Mouse (Mus musculus): Measurements from ENCODE around the gene Pde4d. TPM values are rescaled to one million over a fixed set of nuclear protein-coding genes. Genes with fewer than 3 reads are reported as not detected.

Pde4d gene
- polyA plus RNA-seq, 1 experiment from 2014 or later, result 20.5 TPM

GRCm38 (mm10) chr13:109915501-109915900 lies 1465.8 kb downstream of the Pde4d start:
- no peak overlapping the region for H3K4me2 ChIP-seq (ENCODE audit: low read length)
- no peak for ATAC-seq
- no peaks in the 10 kb centered on the region for H3K27me3 ChIP-seq (replicated peaks; ENCODE audit: control insufficient read depth, insufficient read depth, low read length)
- no peak overlapping the region for H3K9ac ChIP-seq (replicated peaks; ENCODE audit: low read depth, low read length)
- no peak overlapping the region for H3K4me3 ChIP-seq (replicated peaks; ENCODE audit: low read length)
- peaks cover 9% of the 10 kb centered on the region for H3K4me1 ChIP-seq (replicated peaks; ENCODE audit: control insufficient read depth, insufficient read depth, low read length)
- no peaks in the 10 kb centered on the region for H3K36me3 ChIP-seq (ENCODE audit: control insufficient read depth, insufficient read depth)
- 85% methylated on average over 7 of the region's 7 CpGs for WGBS
- no peaks in the 10 kb centered on the region for H3K9me3 ChIP-seq (ENCODE audit: control insufficient read depth, low read length)
- no peak overlapping the region for H3K27ac ChIP-seq (ENCODE audit: low read length)

- H3K9me3 ChIP-seq (ENCODE audit: control insufficient read depth, low read length), result no peaks in the 10 kb centered on the region
- H3K4me2 ChIP-seq (ENCODE audit: low read length), result no peak overlapping the region
- no peak overlapping the region for H3K27ac ChIP-seq (ENCODE audit: low read length)
- 87% methylated on average over 5 of the region's 5 CpGs for WGBS
- H3K9ac ChIP-seq (replicated peaks; ENCODE audit: low read depth, low read length), result no peak overlapping the region
- H3K27me3 ChIP-seq (replicated peaks; ENCODE audit: control insufficient read depth, insufficient read depth, low read length), result no peaks in the 10 kb centered on the region
- ATAC-seq, result no peak
- H3K4me3 ChIP-seq (replicated peaks; ENCODE audit: low read length), result no peak overlapping the region
- H3K36me3 ChIP-seq (ENCODE audit: control insufficient read depth, insufficient read depth), result no peaks in the 10 kb centered on the region
- H3K4me1 ChIP-seq (replicated peaks; ENCODE audit: control insufficient read depth, insufficient read depth, low read length), result peaks cover 9% of the 10 kb centered on the region
These were observed 1466.2 kb downstream of the Pde4d start for GRCm38 (mm10) chr13:109915964-109916363.

GRCm38 (mm10) chr13:109917551-109917950 lies 1467.8 kb downstream of the Pde4d start:
- WGBS, result 92% methylated on average over 10 of the region's 10 CpGs
- Histone ChIP-seq H3K4me2 (ENCODE audit: low read length) (no peak overlapping the region), H3K27me3 (replicated peaks; ENCODE audit: control insufficient read depth, insufficient read depth, low read length) (no peaks in the 10 kb centered on the region), H3K4me1 (replicated peaks; ENCODE audit: control insufficient read depth, insufficient read depth, low read length) (peaks cover 5% of the 10 kb centered on the region), H3K9ac (replicated peaks; ENCODE audit: low read depth, low read length) (no peak overlapping the region), H3K36me3 (ENCODE audit: control insufficient read depth, insufficient read depth) (no peaks in the 10 kb centered on the region), H3K9me3 (ENCODE audit: control insufficient read depth, low read length) (no peaks in the 10 kb centered on the region), H3K27ac (ENCODE audit: low read length) (no peak overlapping the region), H3K4me3 (replicated peaks; ENCODE audit: low read length) (no peak overlapping the region)
- ATAC-seq, result no peak

GRCm38 (mm10) chr13:109918631-109919030 lies 1468.9 kb downstream of the Pde4d start:
- Histone ChIP-seq H3K9ac (replicated peaks; ENCODE audit: low read depth, low read length) (no peak overlapping the region), H3K4me2 (ENCODE audit: low read length) (no peak overlapping the region), H3K4me1 (replicated peaks; ENCODE audit: control insufficient read depth, insufficient read depth, low read length) (0 out of 2 replicates have a peak, but pooled peaks cover 2% of the 10 kb centered on the region), H3K9me3 (ENCODE audit: control insufficient read depth, low read length) (no peaks in the 10 kb centered on the region), H3K27me3 (replicated peaks; ENCODE audit: control insufficient read depth, insufficient read depth, low read length) (no peaks in the 10 kb centered on the region), H3K36me3 (ENCODE audit: control insufficient read depth, insufficient read depth) (no peaks in the 10 kb centered on the region), H3K4me3 (replicated peaks; ENCODE audit: low read length) (no peak overlapping the region), H3K27ac (ENCODE audit: low read length) (no peak overlapping the region)
- no peak for ATAC-seq
- 70% methylated on average over 8 of the region's 8 CpGs for WGBS

- no peaks in the 10 kb centered on the region for H3K9me3 ChIP-seq (ENCODE audit: control insufficient read depth, low read length)
- no peaks in the 10 kb centered on the region for H3K27me3 ChIP-seq (replicated peaks; ENCODE audit: control insufficient read depth, insufficient read depth, low read length)
- no peak overlapping the region for H3K4me3 ChIP-seq (replicated peaks; ENCODE audit: low read length)
- H3K4me2 ChIP-seq (ENCODE audit: low read length), result no peak overlapping the region
- ATAC-seq, result no peak
- 83% methylated on average over 6 of the region's 6 CpGs for WGBS
- H3K27ac ChIP-seq (ENCODE audit: low read length), result no peak overlapping the region
- no peaks in the 10 kb centered on the region for H3K36me3 ChIP-seq (ENCODE audit: control insufficient read depth, insufficient read depth)
- no peak overlapping the region for H3K9ac ChIP-seq (replicated peaks; ENCODE audit: low read depth, low read length)
- 0 out of 2 replicates have a peak, but pooled peaks cover 2% of the 10 kb centered on the region for H3K4me1 ChIP-seq (replicated peaks; ENCODE audit: control insufficient read depth, insufficient read depth, low read length)
These were observed 1470.5 kb downstream of the Pde4d start for GRCm38 (mm10) chr13:109920256-109920655.

- Histone ChIP-seq H3K36me3 (ENCODE audit: control insufficient read depth, insufficient read depth) (no peaks in the 10 kb centered on the region), H3K4me1 (replicated peaks; ENCODE audit: control insufficient read depth, insufficient read depth, low read length) (peaks cover 7% of the 10 kb centered on the region), H3K27ac (ENCODE audit: low read length) (0 out of 2 replicates have a peak overlapping the region, but pooled peaks have one; percentile 31), H3K4me3 (replicated peaks; ENCODE audit: low read length) (no peak overlapping the region), H3K9ac (replicated peaks; ENCODE audit: low read depth, low read length) (no peak overlapping the region), H3K4me2 (ENCODE audit: low read length) (no peak overlapping the region), H3K27me3 (replicated peaks; ENCODE audit: control insufficient read depth, insufficient read depth, low read length) (no peaks in the 10 kb centered on the region), H3K9me3 (ENCODE audit: control insufficient read depth, low read length) (no peaks in the 10 kb centered on the region)
- 82% methylated on average over 17 of the region's 17 CpGs for WGBS
- ATAC-seq, result no peak
These were observed 1471.7 kb downstream of the Pde4d start for GRCm38 (mm10) chr13:109921336-109922038.

- H3K4me2 ChIP-seq (ENCODE audit: low read length), result no peak overlapping the region
- under 1% methylated on average over 4 of the region's 4 CpGs for WGBS
- no peaks in the 10 kb centered on the region for H3K36me3 ChIP-seq (ENCODE audit: control insufficient read depth, insufficient read depth)
- H3K9me3 ChIP-seq (ENCODE audit: control insufficient read depth, low read length), result no peaks in the 10 kb centered on the region
- peak; percentile 26 for ATAC-seq
- H3K27me3 ChIP-seq (replicated peaks; ENCODE audit: control insufficient read depth, insufficient read depth, low read length), result no peaks in the 10 kb centered on the region
- no peak overlapping the region for H3K9ac ChIP-seq (replicated peaks; ENCODE audit: low read depth, low read length)
- H3K27ac ChIP-seq (ENCODE audit: low read length), result no peak overlapping the region
- peaks cover 7% of the 10 kb centered on the region for H3K4me1 ChIP-seq (replicated peaks; ENCODE audit: control insufficient read depth, insufficient read depth, low read length)
- no peak overlapping the region for H3K4me3 ChIP-seq (replicated peaks; ENCODE audit: low read length)
These were observed 1472.5 kb downstream of the Pde4d start for GRCm38 (mm10) chr13:109922228-109922627.

GRCm38 (mm10) chr13:109922782-109923181 lies 1473.0 kb downstream of the Pde4d start:
- ATAC-seq, result no peak
- H3K4me2 ChIP-seq (ENCODE audit: low read length), result no peak overlapping the region
- WGBS, result 77% methylated on average over 12 of the region's 12 CpGs
- H3K27ac ChIP-seq (ENCODE audit: low read length), result no peak overlapping the region
- no peaks in the 10 kb centered on the region for H3K36me3 ChIP-seq (ENCODE audit: control insufficient read depth, insufficient read depth)
- no peaks in the 10 kb centered on the region for H3K9me3 ChIP-seq (ENCODE audit: control insufficient read depth, low read length)
- H3K4me3 ChIP-seq (replicated peaks; ENCODE audit: low read length), result no peak overlapping the region
- H3K9ac ChIP-seq (replicated peaks; ENCODE audit: low read depth, low read length), result no peak overlapping the region
- H3K27me3 ChIP-seq (replicated peaks; ENCODE audit: control insufficient read depth, insufficient read depth, low read length), result no peaks in the 10 kb centered on the region
- H3K4me1 ChIP-seq (replicated peaks; ENCODE audit: control insufficient read depth, insufficient read depth, low read length), result peaks cover 7% of the 10 kb centered on the region

GRCm38 (mm10) chr13:109924771-109925170 lies 1475.0 kb downstream of the Pde4d start:
- H3K9me3 ChIP-seq (ENCODE audit: control insufficient read depth, low read length), result no peaks in the 10 kb centered on the region
- H3K4me2 ChIP-seq (ENCODE audit: low read length), result no peak overlapping the region
- H3K27me3 ChIP-seq (replicated peaks; ENCODE audit: control insufficient read depth, insufficient read depth, low read length), result no peaks in the 10 kb centered on the region
- peaks cover 7% of the 10 kb centered on the region for H3K4me1 ChIP-seq (replicated peaks; ENCODE audit: control insufficient read depth, insufficient read depth, low read length)
- no peak overlapping the region for H3K9ac ChIP-seq (replicated peaks; ENCODE audit: low read depth, low read length)
- no peaks in the 10 kb centered on the region for H3K36me3 ChIP-seq (ENCODE audit: control insufficient read depth, insufficient read depth)
- 95% methylated on average over 15 of the region's 15 CpGs for WGBS
- no peak for ATAC-seq
- H3K4me3 ChIP-seq (replicated peaks; ENCODE audit: low read length), result no peak overlapping the region
- no peak overlapping the region for H3K27ac ChIP-seq (ENCODE audit: low read length)

Data from forebrain, embryonic 16.5 days (tissue).